Mouse (Mus musculus): ENCODE data around the gene Hfe.

DNA sequence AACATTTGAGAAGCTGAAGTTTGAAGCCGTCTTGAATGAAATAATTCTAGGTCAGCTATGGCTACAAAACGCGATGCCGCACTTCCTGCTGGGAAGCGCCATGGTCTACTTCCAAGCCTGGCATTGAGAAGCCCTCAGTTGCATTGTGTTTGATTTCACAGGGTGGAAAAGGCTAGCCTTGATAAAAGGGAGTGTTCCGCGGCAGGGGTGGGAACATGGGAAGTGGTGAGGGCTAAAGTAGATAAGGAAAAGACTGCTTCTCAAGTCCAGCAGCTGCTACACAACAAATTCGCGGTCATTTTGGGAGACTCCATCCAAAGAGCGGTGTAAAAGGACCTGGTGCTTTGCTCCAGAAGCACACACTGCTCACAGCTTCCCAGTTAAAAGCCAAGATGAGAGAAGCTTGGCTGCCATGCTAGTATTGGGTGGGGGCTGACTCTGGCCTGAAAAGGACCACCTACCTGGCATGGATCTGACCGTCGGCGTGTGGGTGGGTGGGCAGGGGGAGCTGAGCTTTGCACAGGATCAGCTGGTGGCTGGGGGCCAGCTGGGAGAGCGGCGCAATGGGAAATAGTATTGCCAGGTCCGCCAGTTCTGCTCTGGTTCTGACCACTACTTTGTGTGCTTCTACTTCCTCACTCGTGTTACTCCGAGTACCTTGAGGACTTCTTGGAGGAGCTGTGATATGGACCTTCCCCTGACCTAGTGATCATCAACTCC lies 18.0 kb upstream of the Hfe start:
- no peak for TF ChIP-seq CTCF (IDR thresholded peaks at IDR 0.05; ENCODE audit: borderline replicate concordance, insufficient read depth, low read length)
- TF ChIP-seq POLR2A (IDR thresholded peaks at IDR 0.05; ENCODE audit: low read depth, low read length) = no peak
